Mouse (Mus musculus) embryo, embryonic 9.5 days (tissue): ENCODE measurements around the gene Mrgbp.

Experiments
- DNase-seq: peaks from one replicate; pipeline ENCODE4 v3.0.0-alpha.2; 2017; ENCODE audit errors: extremely low spot score

Gene Mrgbp

DNA sequence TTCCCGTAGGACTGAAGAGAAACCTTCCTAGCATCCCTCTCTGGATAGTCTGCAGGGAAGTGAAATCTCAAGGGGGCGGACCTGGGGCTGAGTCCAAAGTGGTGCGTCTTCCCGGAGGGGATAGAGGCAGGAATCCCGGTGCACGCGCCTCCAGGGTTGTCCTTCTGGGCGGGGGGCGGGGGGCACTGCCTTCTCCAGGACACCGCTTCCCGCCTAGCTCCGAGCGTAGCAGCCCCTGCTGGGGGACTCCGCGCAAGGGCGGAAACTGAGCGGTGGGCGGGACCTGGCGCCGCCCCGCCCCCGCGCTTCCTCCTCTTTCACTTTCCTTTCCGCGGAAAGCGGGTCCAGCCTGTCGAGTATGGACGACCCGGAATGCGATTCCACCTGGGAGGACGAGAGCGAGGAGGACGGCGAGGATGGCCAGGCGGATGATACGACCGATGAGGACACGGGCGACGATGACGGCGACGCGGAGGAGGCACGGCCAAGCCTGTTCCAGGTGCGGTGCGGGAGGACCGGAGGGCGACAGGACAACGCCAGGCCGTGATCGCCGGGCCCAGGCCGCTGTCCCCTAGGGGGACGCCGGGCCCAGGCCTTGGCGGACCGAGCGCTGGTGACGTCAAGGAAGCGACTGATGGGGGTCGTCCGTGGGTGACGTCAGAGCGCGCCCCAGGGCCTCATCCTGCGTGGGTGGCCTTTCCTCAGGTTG lies 8.2 kb downstream of the Mrgbp start, which contains the start of gene Ogfr:
TSS of gene Ogfr (plus strand) at position 123 of the 709 bp plus-strand sequence.
- DNase-seq: peak; percentile 91

DNA sequence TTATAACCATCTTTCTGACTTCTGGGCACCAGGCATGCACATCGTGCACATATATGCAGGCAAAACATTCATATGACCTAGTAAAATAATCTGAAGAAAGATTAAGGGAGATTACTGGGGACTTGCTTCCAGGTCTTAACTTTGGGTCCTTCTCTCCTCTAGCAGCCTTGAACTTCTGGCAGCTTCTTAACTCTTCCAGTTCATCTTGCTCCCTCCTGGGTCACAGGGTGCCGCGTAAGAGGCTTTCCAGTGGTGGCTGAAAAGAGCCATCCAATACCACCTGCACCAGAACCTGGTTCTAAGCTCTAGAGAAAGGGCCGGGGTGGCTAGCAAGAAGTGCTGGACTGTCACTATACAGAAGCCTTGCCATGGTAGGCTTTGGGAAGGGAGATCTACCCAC lies 16.4 kb downstream of the Mrgbp start, which contains the start of gene Col9a3:
TSS of gene Col9a3 (plus strand) at position 301 of the 400 bp plus-strand sequence.
- DNase-seq: no peak

DNA sequence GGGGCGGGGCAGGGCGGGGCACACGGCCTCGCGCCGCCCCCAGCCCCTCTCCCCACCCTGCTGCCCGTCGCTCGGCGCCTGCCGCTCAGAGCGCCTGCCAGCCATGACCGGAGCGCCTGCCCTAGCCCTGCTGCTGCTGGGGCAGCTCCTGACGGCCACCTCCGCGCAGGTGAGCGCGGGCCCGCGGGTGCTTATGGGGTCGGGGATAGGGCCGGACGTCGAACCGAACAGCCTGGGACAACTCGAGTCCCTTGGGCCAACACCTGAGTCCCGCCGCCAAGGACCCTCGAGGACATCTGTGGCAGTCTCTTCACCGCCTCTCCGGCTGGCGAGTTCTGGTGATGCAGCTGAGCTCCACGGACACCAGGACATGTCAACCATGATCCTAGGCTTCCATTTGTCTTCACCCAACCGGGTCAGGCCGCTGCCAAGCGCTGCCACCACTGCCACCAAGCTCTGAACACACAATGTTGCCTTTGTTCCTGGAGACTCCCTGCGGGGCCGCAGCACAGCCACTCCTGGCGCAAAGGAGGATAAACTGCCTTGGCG lies 17.1 kb downstream of the Mrgbp start:
- peak; percentile 26 for DNase-seq

DNA sequence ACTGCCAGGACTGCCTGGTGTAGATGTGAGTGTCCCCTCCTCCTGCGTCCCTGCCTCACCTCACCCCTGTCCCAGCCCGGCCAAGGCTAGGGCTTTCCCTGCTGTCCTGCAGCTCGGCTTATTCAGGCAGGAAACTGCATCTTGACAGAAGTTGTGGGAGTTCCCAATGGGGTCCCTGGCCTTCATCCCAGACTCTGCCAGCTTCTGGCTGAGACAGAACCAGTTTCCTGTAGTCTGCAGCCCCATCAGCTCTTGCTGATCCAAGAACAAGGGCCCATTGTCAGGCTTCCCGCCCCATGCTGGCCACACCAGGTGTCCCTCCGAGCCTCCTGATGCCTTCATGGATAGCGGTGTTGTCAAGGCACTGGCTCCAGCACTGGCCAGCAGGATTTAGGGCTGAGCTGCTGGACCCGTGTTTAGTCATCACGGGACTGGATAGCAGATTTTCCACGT lies 19.5 kb downstream of the Mrgbp start:
- DNase-seq: no peak

DNA sequence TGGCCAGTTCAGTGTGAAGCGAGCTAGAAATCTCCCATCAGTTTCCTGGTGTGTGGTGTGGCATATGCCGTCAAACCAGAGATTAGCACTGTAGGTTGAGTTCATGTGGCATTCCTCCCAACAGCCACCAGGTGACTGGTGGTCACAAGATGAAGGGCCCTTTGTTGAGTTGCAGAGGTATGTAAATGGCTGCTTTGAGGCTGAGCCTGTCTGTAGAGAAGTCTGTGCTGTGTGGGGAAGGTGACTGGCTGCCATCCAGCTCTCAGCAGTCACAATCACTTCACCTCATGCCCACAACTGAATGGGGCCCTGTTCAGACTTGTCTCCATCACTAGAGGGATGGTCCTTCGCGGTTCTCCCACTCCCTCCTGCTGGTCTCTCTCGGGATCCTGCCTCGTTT lies 23.7 kb downstream of the Mrgbp start:
- DNase-seq: no peak

DNA sequence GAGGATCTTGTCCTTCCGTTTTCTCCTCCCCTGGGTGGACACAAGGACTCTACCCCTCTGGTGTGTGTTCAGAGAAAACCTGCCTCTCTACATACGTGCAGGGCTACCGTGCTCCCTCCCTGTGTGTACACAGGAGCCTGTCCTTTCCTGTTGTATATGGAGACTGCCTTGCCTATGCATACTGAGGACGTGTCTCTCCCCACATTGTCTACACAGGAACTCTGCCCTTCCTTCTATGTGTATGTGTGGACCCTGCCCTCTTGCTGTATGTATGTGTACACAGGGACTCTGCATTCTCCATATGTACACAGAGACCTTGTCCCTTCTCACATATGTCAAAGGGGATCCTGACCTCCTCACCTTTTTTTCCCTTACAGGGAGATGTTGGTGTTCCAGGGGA lies 29.2 kb downstream of the Mrgbp start:
- no peak for DNase-seq

DNA sequence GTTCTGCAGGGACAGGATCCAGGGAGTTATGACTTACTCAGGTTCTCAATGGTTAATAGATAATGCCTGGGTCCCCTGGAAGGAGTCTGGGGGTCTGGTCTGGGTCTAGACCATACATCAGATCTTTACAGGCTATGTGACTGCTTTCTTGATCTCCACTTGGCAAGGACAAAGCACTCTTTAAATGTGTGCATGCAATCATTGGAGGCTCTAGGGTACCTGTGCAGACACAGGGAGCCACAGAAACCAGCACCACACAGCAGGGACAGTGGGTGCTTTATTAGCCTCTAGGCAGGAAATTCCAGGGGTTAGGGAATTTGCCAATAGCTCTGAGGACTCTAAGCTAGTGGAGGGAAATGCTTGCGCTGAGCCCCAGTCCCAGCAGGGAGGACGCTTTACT lies 30.8 kb downstream of the Mrgbp start:
- no peak for DNase-seq
